Mouse (Mus musculus) heart, adult 2 months (tissue): ENCODE results near the gene Socs2.

Experiments
- CTCF ChIP-seq: fragments of 200-600 bp; IDR thresholded peaks from 2 replicates; pipeline ENCODE4 v1.8.1; 2022; ENCODE audit warnings: antibody characterized with exemption, mild to moderate bottlenecking, moderate library complexity
- POLR2A ChIP-seq: fragments of 200-500 bp; IDR thresholded peaks from 2 replicates; pipeline ENCODE4 v1.6.1; 2011; ENCODE audit warnings: mild to moderate bottlenecking, low read depth, low read length, control low read depth; ENCODE audit not compliant: insufficient read depth

DNA sequence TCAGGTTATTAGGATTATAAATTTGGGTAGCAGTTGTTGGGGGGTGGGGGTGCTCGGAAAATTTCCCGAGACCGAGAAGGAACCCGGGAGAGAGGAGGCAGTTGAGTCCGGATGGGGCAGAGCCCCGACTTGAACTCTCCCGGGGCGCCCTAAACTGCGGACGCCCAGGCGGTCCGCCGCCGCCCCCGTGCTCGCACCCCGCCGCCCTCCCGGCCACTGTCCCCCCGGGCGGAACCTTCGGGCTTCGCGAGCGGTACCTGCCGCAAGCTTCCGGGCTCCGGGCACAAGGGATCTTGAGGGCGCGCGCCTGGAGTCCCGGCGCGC, 657 bp downstream of the Socs2 start:
- TF ChIP-seq CTCF (no peak), POLR2A (no peak)
